Mouse (Mus musculus) liver, adult 2 months (tissue): ENCODE results near the gene Clec12b. TPM values are rescaled to one million over a fixed set of nuclear protein-coding genes. Genes with fewer than 3 reads are reported as not detected.
A peak's percentile ranks its signal among the peaks of the same experiment; 100 is the strongest.

Experiments
- DNase-seq: peaks from one replicate; pipeline ENCODE4 v3.0.0-alpha.2; 2011; ENCODE audit warnings: low read depth, low spot score; ENCODE audit errors: extremely low read depth
- H3K27ac ChIP-seq: fragments of 200-500 bp; replicated peaks from 2 replicates; pipeline ENCODE4 v1.5.1; 2012; ENCODE audit warnings: low read depth, mild to moderate bottlenecking, control low read depth, inconsistent platforms, low read length; ENCODE audit not compliant: insufficient read depth
- H3K27me3 ChIP-seq: fragments of 200-500 bp; 2 replicates; pipeline ENCODE4 v1.6.1; 2012; ENCODE audit warnings: mild to moderate bottlenecking, moderate library complexity, low read length, inconsistent platforms; ENCODE audit not compliant: control insufficient read depth, insufficient read depth
- H3K36me3 ChIP-seq: fragments of 200-500 bp; 2 replicates; pipeline ENCODE4 v1.6.1; 2012; ENCODE audit warnings: low read length, inconsistent platforms; ENCODE audit not compliant: control insufficient read depth, insufficient read depth
- H3K4me1 ChIP-seq: fragments of 200-500 bp; 2 replicates; pipeline ENCODE4 v1.6.1; 2011; ENCODE audit warnings: low read length; ENCODE audit not compliant: control insufficient read depth, insufficient read depth
- H3K4me3 ChIP-seq: fragments of 200-500 bp; 2 replicates; pipeline ENCODE4 v1.5.1; 2011; ENCODE audit warnings: low read depth, mild to moderate bottlenecking, control low read depth, low read length, moderate library complexity; ENCODE audit not compliant: insufficient read depth
- H3K79me2 ChIP-seq: fragments of 200-500 bp; 2 replicates; pipeline ENCODE4 v1.6.1; 2012; ENCODE audit warnings: inconsistent platforms, mild to moderate bottlenecking, low read length, moderate library complexity; ENCODE audit not compliant: control insufficient read depth, insufficient read depth
- H3K9ac ChIP-seq: fragments of 200-500 bp; 2 replicates; pipeline ENCODE4 v1.6.1; 2012; ENCODE audit warnings: low read depth, mild to moderate bottlenecking, control low read depth, inconsistent platforms, low read length
- CTCF ChIP-seq: fragments of 200-500 bp; IDR thresholded peaks from 2 replicates; pipeline ENCODE4 v1.5.1; 2011; ENCODE audit warnings: low read depth, low read length, control low read depth
- POLR2A ChIP-seq: fragments of 200-500 bp; IDR thresholded peaks from 2 replicates; pipeline ENCODE4 v1.6.1; 2011; ENCODE audit warnings: low read length, control low read depth; ENCODE audit not compliant: insufficient read depth; ENCODE audit errors: extremely low read depth
- WGBS: fragments of 180-500 bp; shearing (Covaris S2); methylation state at CpG from one replicate; pipeline ENCODE4 v1.1.7; 2018; 5-methylcytosine and 5-hydroxymethylcytosine counted together
- polyA plus RNA-seq: library from polyadenylated mRNA; depleted of rRNA; stranded (reverse); fragments of >200 nt; gene quantifications from 2 replicates; pipeline ENCODE4 v1.2.3, GENCODE M21; 2012
- total RNA-seq: library from RNA; depleted of rRNA; stranded (reverse); fragments of >200 nt; gene quantifications from 2 replicates; pipeline ENCODE4 v1.2.3, GENCODE M21; 2014

Clec12b gene
- total and polyA plus RNA-seq, 2 experiments, result not detected

DNA sequence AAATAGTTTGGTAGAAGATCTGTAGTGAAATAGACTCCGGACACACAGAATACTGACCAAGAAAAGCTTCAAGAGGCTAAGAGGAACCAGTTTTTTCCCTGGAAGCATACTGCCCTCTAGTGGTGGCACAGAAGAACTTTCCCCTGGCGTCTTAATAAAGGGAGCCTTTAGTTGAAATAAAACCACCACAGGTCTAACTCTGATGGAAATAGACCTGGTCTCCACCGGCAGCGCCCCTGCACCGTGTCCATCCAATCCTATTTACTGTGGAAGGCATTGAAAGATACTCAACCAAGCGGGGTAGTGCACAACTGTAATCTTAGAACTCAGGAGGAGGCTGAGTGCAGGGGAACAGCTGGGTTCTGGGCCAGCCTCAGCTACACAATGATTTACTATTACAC is 19.7 kb downstream of the Clec12b start:
- TF ChIP-seq CTCF, result peak; percentile 55
- TF ChIP-seq POLR2A, result no peak
- 11% methylated on average over 6 of the region's 6 CpGs for WGBS
- Histone ChIP-seq H3K9ac (no peak overlapping the region), H3K27ac (no peak overlapping the region), H3K27me3 (no peaks in the 10 kb centered on the region), H3K36me3 (no peaks in the 10 kb centered on the region), H3K79me2 (no peaks in the 10 kb centered on the region), H3K4me1 (no peaks in the 10 kb centered on the region), H3K4me3 (no peak overlapping the region)
- DNase-seq, result peak; percentile 58

DNA sequence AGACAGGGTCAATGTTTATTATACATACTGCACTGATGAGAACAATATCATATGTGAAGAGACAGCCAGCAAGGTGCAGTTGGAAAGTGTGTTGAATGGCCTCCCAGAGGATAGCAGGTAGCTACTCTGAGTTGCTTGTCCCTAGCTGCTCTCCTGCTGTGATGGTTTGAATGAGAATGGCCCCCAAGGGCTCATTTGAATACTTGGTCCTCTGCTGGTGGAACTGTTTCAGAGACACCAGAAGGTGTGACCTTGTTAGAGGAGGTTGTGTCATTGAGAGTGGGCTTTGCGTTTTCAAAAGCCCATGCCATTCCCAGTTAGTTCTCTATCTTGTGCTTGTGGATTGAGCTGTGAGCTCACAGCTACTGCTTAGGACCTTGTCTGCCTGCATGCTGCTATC is 21.7 kb downstream of the Clec12b start:
- no peak for DNase-seq
- Histone ChIP-seq H3K4me3 (no peak overlapping the region), H3K27ac (no peak overlapping the region), H3K4me1 (no peaks in the 10 kb centered on the region), H3K36me3 (no peaks in the 10 kb centered on the region), H3K79me2 (no peaks in the 10 kb centered on the region), H3K27me3 (no peaks in the 10 kb centered on the region), H3K9ac (no peak overlapping the region)
- no peak for TF ChIP-seq CTCF
- no peak for TF ChIP-seq POLR2A
- WGBS, result 56% methylated on average over 1 of the region's 1 CpGs

DNA sequence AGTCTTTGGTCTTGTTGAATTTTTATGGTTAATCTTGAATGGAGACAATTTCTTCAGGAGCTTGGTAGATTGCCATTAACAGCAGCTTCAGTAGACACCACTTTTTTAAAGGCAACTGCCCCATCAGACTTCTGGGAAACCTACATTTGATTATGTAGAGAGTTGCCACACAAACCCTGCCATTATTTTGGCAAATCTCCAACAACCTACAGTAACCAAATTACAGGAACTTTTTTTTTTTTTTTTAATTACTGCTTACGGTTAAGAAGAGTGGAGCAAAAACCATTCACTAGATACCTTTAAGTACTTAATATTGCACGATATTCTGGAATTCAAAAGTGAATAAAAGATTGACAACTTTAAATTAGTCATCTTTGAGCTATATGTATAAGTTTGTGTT is 26.2 kb downstream of the Clec12b start:
- WGBS, result 87% methylated on average over 2 of the region's 2 CpGs
- no peak overlapping the region for H3K4me3 ChIP-seq
- H3K27me3 ChIP-seq, result no peaks in the 10 kb centered on the region

DNA sequence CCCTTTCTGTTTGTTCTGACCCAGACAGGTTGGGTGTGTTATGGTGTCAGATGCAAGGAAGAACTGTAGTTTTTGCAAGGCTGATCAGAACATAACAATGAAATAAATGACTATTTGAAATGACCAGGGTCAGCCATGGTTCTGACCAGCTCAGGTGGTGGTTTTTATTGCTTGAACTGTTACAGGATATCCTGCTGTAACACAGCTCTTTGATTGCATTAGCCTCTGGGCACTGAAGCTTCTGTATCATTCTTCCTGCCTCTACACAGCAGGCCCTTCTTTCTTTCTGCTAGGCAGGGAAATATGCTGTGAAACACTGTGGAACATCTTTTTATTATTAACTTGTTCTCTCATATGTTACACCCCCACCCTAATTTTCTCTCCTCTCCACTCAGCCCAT is 29.2 kb downstream of the Clec12b start:
- TF ChIP-seq POLR2A (no peak), CTCF (no peak)
- DNase-seq, result no peak
- H3K27me3 ChIP-seq, result no peaks in the 10 kb centered on the region
- H3K4me3 ChIP-seq, result no peak overlapping the region
- no peak overlapping the region for H3K9ac ChIP-seq
- no peaks in the 10 kb centered on the region for H3K36me3 ChIP-seq
- no peak overlapping the region for H3K27ac ChIP-seq
- H3K4me1 ChIP-seq, result no peaks in the 10 kb centered on the region
- no peaks in the 10 kb centered on the region for H3K79me2 ChIP-seq

More for the DNA sequence above, 26.2 kb downstream of the Clec12b start:
- Histone ChIP-seq H3K27ac (no peak overlapping the region), H3K36me3 (no peaks in the 10 kb centered on the region), H3K9ac (no peak overlapping the region), H3K79me2 (no peaks in the 10 kb centered on the region), H3K4me1 (no peaks in the 10 kb centered on the region)
- no peak for DNase-seq
- TF ChIP-seq POLR2A, result no peak
- no peak for TF ChIP-seq CTCF

DNA sequence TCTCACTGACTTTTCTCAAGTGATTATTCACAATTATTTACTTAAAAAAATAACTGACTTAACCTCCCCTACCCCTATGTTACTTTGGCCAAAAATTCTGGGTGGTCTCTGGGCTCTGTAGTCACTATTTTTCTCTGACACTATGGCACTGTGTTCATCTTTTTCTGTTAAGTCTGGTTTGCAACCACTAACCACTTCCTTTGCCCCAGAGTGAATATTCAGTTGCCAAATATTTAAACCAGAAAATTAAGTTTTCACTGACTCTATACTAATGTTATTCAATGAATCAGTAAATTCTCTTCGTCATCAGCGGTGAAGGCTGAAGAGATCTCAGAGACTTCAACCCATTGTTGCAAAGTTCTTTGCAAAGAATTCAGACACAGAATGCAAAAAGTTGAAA is 29.9 kb downstream of the Clec12b start:
- Histone ChIP-seq H3K36me3 (no peaks in the 10 kb centered on the region), H3K79me2 (no peaks in the 10 kb centered on the region), H3K4me3 (no peak overlapping the region), H3K9ac (no peak overlapping the region), H3K27ac (no peak overlapping the region), H3K27me3 (no peaks in the 10 kb centered on the region), H3K4me1 (no peaks in the 10 kb centered on the region)
- TF ChIP-seq CTCF (no peak), POLR2A (no peak)
- no peak for DNase-seq
- 97% methylated on average over 2 of the region's 2 CpGs for WGBS

DNA sequence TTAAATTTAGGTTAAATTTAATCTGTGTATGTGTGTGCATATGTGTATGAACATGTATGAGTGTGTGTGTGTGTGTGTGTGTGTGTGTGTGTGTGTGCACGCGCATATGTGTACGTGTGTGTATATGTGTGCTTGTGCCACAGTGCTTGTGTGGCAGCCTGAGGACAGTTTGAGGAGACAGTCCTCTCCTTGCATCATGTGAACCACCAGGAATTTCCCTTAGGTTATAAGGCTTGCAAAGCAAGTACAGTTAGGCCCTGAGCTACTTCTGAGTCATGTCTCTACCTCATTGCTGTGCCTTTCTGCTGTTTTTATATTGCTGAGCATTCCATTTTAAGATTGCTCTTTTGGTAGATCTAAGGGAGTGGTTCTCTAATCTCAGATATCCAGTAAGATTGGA is 34.6 kb downstream of the Clec12b start:
- no peaks in the 10 kb centered on the region for H3K36me3 ChIP-seq
- no peaks in the 10 kb centered on the region for H3K4me1 ChIP-seq
- H3K9ac ChIP-seq, result no peak overlapping the region
- no peak for TF ChIP-seq CTCF
- TF ChIP-seq POLR2A, result no peak
- H3K79me2 ChIP-seq, result no peaks in the 10 kb centered on the region
- WGBS, result 96% methylated on average over 3 of the region's 3 CpGs
- peak; percentile 7 for DNase-seq
- H3K27ac ChIP-seq, result no peak overlapping the region
- H3K27me3 ChIP-seq, result no peaks in the 10 kb centered on the region
- no peak overlapping the region; the same call in 1 of the 2 replicates for H3K4me3 ChIP-seq
